In genomic region chr1:64617715-64617984, GRCm38 (mm10) we compare ENCODE assay signal across 8 mouse cellular contexts. TPM values are rescaled to one million over a fixed set of nuclear protein-coding genes. Genes with fewer than 3 reads are reported as not detected.
DNase-seq lines count a peak whose midpoint lies in the region; ATAC-seq lines count a peak whose summit lies in the region.

No protein-coding gene starts in this region.

- H3K27ac ChIP-seq in hindbrain, embryonic 15.5 days (replicated peaks), result peak overlapping the region; percentile 96
- H3K27ac ChIP-seq in macrophage, result peak overlapping the region; percentile 5; the same call in 1 of the 2 replicates

- peaks cover 5% of the 10 kb centered on the region; the same call in 1 of the 2 replicates for H3K36me3 ChIP-seq in hindbrain, embryonic 15.5 days
- peaks cover 13% of the 10 kb centered on the region; the same call in 1 of the 2 replicates for H3K36me3 ChIP-seq in macrophage (ENCODE audit: inconsistent target)

- peak overlapping the region; percentile 71 for H3K4me2 ChIP-seq in hindbrain, embryonic 15.5 days

- H3K4me3 ChIP-seq in hindbrain, embryonic 15.5 days, result peak overlapping the region; percentile 71
- peak overlapping the region; percentile 74 for H3K4me3 ChIP-seq in macrophage (ENCODE audit: inconsistent target)

- DNase-seq in R1 (ENCODE audit: low read depth, low spot score), result peak; percentile 84
- peak; percentile 93 to 94 for DNase-seq in cerebellum, postnatal 14 days
- peak; percentile 85 for DNase-seq in frontal cortex, postnatal 36 days (ENCODE audit: low spot score in 2 of 2)
- DNase-seq in left cerebral cortex, adult 18-20 months (ENCODE audit: low spot score in 2 of 2), result peak; percentile 84 to 89
- DNase-seq in right cerebral cortex, adult 2 months (ENCODE audit: low spot score in 2 of 2), result peak; percentile 85 to 88
- peak; percentile 83 for DNase-seq in urinary bladder, postnatal 14 days (ENCODE audit: low spot score)

- no peaks in the 10 kb centered on the region for H3K79me2 ChIP-seq in macrophage (ENCODE audit: inconsistent target)

- H3K4me1 ChIP-seq in hindbrain, embryonic 15.5 days (replicated peaks), result peaks cover 19% of the 10 kb centered on the region

- H3K9ac ChIP-seq in hindbrain, embryonic 15.5 days, result peak overlapping the region; percentile 90

- ATAC-seq in hindbrain, embryonic 15.5 days (ENCODE audit: low FRiP score, low read depth), result peak; percentile 78

- under 1% methylated on average over 15 of the region's 15 CpGs for WGBS in hindbrain, embryonic 15.5 days
- WGBS in macrophage (ENCODE audit: missing documents), result 0% methylated on average over 15 of the region's 15 CpGs

- no peaks in the 10 kb centered on the region for H3K27me3 ChIP-seq in hindbrain, embryonic 15.5 days

- no peaks in the 10 kb centered on the region for H3K9me3 ChIP-seq in hindbrain, embryonic 15.5 days

RNA-seq across cellular contexts. Expression of gene Mettl21a, which starts 0.6 kb away (rescaled TPM):
- polyA plus RNA-seq in hindbrain, embryonic 15.5 days (2015; fragmentation: Nextera tagmentation; extraction: Ambion mirVana), result 18.2 and 18.3 TPM in 2 replicates
- 10 to 100 TPM; 12.5 to 13.3 TPM for total RNA-seq in left cerebral cortex, adult 18-20 months (2021)
- 10 to 100 TPM in 7 of 26 experiments, 1 to 10 TPM in 19; 2.0 to 20.9 (median 6.1) TPM for total RNA-seq in macrophage (2018; cell fraction: chromatin; rRNA removed)
- total RNA-seq in macrophage (2018; cell fraction: cytosol; rRNA removed), result 10 to 100 TPM in 20 of 26 experiments, 1 to 10 TPM in 6; 6.7 to 19.4 (median 13.3) TPM
- 10 to 100 TPM in 14 of 26 experiments, 1 to 10 TPM in 12; 3.4 to 21.8 (median 10.2) TPM for total RNA-seq in macrophage (2018; cell fraction: nucleus; rRNA removed)
- 8.8 to 18.0 TPM (median 12.8 TPM) in 3 replicates for polyA plus RNA-seq in macrophage (2018)

Comparison
In these comparisons a context has a peak if more than half of its experiments do, and no peak if none do; other contexts are left out.
1. Peak in every context shown above with its lines: DNase-seq, ATAC-seq, H3K4me3 ChIP-seq and H3K27ac ChIP-seq.